Mouse (Mus musculus) heart, adult 18-20 months (tissue): ENCODE data around the gene Ak7. TPM values are rescaled to one million over a fixed set of nuclear protein-coding genes. Genes with fewer than 3 reads are reported as not detected.

Experiments
- DNase-seq, 2 experiments: peaks; one replicate each; pipeline ENCODE4 v3.0.0; 2021 to 2022; ENCODE audit warnings: mixed read lengths in 1 of 2
- total RNA-seq, 2 experiments: library from RNA; stranded (reverse); gene quantifications; 2 replicates each; pipeline ENCODE4 v1.2.3; 2021

The Ak7 gene
- total RNA-seq, 2 experiments from 2014 or later, result 0.57 TPM; not detected in 1

GRCm38 (mm10) chr12:105787626-105788025, 81.8 kb downstream of the Ak7 start:
- no peak for DNase-seq

- DNase-seq, result no peak
These were observed 84.1 kb downstream of the Ak7 start for GRCm38 (mm10) chr12:105789885-105790284.

- DNase-seq, result no peak
These were observed 89.1 kb downstream of the Ak7 start for GRCm38 (mm10) chr12:105794896-105795295.

DNA sequence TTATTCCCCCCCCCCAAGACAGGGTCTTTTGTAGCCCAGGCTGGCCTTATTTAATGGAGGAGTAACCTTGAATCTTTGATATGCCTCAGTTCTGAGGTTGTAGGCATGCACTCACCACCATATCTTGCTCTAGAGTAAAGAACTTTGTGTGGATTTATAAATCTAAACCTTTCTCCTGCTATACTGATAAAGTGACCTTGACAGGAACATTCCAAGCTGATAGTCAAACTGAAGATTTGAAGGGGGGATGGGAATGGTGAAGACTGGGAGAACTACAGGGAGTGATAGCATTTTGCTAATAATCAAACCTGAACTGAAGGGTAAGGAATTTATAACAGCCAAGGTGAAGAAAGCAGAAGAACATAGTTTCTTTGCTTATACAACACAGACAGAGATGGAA, 92.2 kb downstream of the Ak7 start:
- no peak for DNase-seq

DNA sequence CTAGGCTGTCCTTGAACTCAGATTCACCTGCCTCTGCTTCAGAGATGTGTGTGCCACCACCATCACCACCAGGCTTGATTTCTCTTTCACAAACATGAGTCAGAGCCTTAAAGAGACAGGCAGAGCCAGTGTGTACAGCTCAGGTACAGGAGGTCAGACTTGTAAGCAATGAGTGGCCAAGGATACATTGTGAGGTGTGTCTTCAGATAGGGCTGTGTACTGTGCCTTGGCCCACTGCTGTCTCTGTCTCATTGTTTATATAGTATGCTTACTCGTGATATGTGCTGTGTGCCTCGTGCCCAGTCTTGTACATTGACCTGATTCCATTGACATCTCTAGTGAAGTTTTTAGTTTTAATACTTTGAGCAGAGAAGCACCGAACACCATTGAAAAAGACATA, 100.0 kb downstream of the Ak7 start:
- no peak for DNase-seq

DNA sequence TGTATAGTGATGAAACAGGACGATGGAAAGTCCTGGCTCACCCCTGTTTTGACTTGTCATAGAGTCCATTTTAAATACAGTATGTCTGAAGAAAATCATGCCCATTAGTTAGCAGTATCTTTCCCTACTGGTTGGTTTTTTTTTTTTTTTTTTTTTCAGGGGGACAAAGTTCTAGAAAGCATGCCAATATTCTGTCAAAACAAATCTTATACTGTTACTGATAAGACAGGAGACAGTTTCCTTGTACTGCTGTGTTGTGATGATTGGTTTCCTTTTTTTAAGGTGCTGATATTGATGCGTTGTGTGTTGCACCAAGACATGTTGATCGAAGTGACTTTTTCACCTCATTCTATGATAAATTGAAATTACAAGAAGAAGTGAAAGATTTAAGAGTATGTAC, 100.4 kb downstream of the Ak7 start:
- DNase-seq, result no peak

DNA sequence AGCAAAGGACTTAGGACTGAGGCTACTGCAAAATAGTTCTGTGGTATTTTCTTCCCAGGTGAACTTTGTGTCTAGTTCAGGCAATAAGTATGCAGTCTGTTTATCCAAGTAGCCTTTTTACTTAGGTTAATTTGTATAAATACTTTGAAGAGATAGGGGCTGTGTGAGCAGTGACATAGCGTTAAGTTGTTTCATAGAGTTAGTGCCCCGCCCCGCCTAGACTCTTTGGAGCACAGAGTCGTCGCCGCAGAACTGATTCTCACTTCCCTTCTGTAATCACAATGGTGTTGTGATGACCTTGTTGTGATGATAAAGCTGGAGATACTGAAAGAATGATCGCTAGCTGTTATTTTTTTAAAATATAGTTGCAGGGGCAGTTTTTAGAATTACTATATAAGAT, 101.6 kb downstream of the Ak7 start:
- DNase-seq, result no peak

DNA sequence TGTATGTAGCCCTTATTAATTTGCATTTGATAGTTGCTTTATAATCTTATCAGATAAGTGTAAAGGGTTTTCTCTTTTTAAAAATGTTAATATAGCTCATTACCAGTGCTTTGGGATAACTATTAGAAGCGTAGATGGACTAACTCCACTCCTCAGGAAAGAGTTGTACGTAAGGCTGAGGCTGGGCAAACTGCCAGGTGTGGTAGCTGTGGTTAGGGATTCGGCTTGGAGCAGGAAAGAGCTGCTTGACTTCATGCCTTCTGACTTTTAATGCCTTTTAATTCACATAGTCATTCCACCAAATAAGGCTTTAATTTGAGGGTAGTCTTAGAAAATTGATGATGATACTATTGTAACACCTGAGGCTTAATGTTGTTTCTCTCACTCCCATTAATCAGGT, 103.2 kb downstream of the Ak7 start:
- no peak for DNase-seq

- DNase-seq, result no peak
These were observed 104.8 kb downstream of the Ak7 start for GRCm38 (mm10) chr12:105810608-105811007.

DNA sequence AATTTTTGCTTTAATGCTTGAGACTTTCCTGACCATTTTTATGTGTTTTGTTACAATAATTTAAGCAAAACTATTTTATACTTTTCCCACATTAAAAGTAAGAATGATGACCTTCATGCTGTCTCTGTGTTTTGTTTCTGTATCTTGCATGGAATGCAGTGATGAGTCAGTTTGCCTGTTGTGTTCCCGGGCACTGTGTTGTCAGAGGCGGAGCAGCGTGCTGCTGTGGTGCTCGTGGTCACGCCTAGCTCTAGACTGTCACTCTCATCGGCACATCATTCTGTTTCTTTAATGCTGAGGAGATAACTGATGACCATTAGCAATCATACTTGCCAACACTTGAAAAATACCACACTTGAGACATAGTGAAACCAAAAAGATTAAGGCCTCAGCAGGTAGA, 108.2 kb downstream of the Ak7 start:
- DNase-seq, result no peak

DNA sequence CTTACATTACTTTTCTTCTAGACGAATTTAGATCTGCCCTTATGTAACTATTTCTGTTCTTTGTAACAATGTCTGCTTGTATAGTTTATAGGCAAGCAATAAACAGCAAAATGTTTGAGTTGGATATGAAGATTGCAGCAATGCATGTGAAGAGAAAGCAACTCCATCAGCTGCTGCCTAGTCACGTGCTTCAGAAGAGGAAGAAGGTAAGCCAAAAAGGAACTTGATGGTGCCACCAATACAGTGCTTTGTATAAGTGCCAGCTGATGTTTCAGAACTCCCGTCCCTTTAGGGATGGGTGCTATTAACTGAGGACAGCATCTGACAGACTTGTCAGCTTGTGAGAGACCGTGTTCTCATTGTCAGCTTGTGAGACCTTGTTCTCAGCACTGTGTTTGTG, 117.7 kb downstream of the Ak7 start:
- no peak for DNase-seq

DNA sequence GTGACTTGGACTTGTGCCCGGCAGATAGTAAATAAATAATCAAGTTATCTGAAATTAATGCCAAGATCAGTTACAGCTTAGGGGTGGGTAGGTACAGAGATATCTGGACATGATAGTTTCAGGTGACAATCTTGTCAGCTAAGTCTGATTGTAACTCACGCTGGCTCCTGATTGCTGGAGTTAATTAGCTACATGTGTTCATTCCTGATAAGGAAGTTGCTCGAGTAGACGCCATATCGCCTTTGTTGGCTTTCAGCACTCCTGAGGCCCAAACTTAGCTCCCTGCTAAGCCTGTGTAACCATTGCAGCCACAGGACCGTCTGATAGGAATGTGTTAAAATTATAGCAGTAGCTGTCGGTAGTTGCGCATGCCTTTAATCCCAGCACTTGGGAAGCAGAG, 119.0 kb downstream of the Ak7 start:
- DNase-seq, result no peak

DNA sequence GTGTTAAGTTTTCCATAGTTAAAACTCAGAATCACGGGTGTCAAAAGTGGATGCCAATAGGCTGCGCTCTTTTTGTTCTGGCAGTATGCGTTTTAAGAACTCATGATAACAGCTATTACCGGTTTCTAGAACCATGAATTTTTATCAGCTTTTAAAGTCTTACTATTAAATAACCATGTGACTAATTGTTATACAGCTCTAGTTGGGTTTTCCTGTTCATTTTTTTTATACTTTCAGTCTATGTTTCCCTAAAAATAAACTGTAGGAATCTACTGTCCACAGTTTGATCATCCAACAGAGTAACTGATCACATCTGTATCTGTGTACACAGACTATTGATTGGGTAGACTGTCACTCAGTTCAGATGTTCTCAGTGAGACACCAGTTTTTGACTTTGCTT, 119.5 kb downstream of the Ak7 start:
- DNase-seq, result no peak

Other genes with a start within 250 kb of the Ak7 start
- gene Bdkrb2, start 142.8 kb upstream of the Ak7 start, total RNA-seq, result under 1 TPM; 0.31 to 0.40 TPM
- not detected for gene Bdkrb1, start 102.9 kb upstream of the Ak7 start, total RNA-seq
- 1 to 10 TPM; 7.9 to 8.8 TPM for gene Gskip, start 21.1 kb upstream of the Ak7 start, total RNA-seq
- 10 to 100 TPM; 17.0 to 17.4 TPM for gene Atg2b, start 20.8 kb upstream of the Ak7 start, total RNA-seq
- 100 to 1,000 TPM; 114 to 115 TPM for gene Papola, start 78.7 kb downstream of the Ak7 start, total RNA-seq